Mouse (Mus musculus) ZHBTc4 (cell line): ENCODE measurements around the gene Trim2.

Source experiments
- DNase-seq: peaks from one replicate; pipeline ENCODE4 v3.0.0-alpha.2; 2011; ENCODE audit warnings: low read depth, low spot score

Trim2 gene

GRCm38 (mm10) chr3:84149831-84150230 is 156.8 kb downstream of the Trim2 start:
- no peak for DNase-seq

GRCm38 (mm10) chr3:84140947-84141346 is 165.7 kb downstream of the Trim2 start:
- no peak for DNase-seq

- DNase-seq = no peak
Measured at GRCm38 (mm10) chr3:84136509-84136908, 170.2 kb downstream of the Trim2 start.

GRCm38 (mm10) chr3:84135933-84136332 is 170.7 kb downstream of the Trim2 start:
- no peak for DNase-seq

GRCm38 (mm10) chr3:84135387-84135786 is 171.3 kb downstream of the Trim2 start:
- peak; percentile 63 for DNase-seq

- DNase-seq = no peak
Measured at GRCm38 (mm10) chr3:84131369-84131768, 175.3 kb downstream of the Trim2 start.

- DNase-seq = no peak
Measured at GRCm38 (mm10) chr3:84130776-84131175, 175.9 kb downstream of the Trim2 start.

GRCm38 (mm10) chr3:84128871-84129870 is 177.5 kb downstream of the Trim2 start:
- no peak for DNase-seq

GRCm38 (mm10) chr3:84127431-84127830 is 179.2 kb downstream of the Trim2 start:
- no peak for DNase-seq

- DNase-seq = no peak
Measured at GRCm38 (mm10) chr3:84126721-84127120, 180.0 kb downstream of the Trim2 start.

- no peak for DNase-seq
Measured at GRCm38 (mm10) chr3:84125704-84126289, 180.9 kb downstream of the Trim2 start.

- no peak for DNase-seq
Measured at GRCm38 (mm10) chr3:84123461-84123860, 183.2 kb downstream of the Trim2 start.

- no peak for DNase-seq
Measured at GRCm38 (mm10) chr3:84118718-84119117, 188.0 kb downstream of the Trim2 start.

- DNase-seq = no peak
Measured at GRCm38 (mm10) chr3:84118178-84118577, 188.5 kb downstream of the Trim2 start.
